Mouse (Mus musculus): ENCODE measurements around the gene Tbc1d10a. TPM values are rescaled to one million over a fixed set of nuclear protein-coding genes. Genes with fewer than 3 reads are reported as not detected.

The Tbc1d10a gene
- polyA plus RNA-seq, 1 experiment from 2014 or later: 22.4 TPM

DNA sequence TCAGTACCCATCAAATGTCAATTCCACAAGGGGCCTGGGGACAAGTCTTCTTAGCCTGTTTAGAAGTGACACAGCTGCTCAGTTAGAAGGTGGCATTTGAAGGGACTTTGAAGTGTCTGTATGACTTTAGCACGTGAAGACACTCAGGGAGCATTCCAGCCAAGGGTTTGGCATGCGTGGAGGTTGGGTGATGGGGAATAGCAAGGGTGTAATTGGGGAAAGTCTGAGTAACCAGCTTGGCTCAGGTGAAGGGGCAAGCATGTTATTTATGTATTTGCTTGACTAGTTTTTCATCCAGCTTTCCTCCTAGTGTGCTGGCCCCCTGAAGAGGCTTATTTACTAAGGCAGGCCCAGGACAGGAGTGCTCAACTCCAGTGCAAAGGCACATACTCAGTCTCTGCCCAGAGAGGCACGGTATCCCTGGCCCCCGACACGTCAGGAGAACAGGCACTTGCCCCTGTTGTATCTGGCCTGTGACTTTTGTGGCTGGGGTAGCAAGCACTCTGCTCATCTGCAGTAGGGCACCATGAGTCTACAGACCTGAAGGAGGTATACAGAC lies 18.6 kb downstream of the Tbc1d10a start:
- ATAC-seq (replicated peaks; ENCODE audit: low FRiP score) (no peak), DNase-seq (ENCODE audit: low spot score) (no peak)
- no peaks in the 10 kb centered on the region for H3K27me3 ChIP-seq (ENCODE audit: control insufficient read depth, insufficient read depth, low read length)
- no peaks in the 10 kb centered on the region for H3K36me3 ChIP-seq (ENCODE audit: control insufficient read depth, insufficient read depth, low read length)
- no peak overlapping the region for H3K27ac ChIP-seq (ENCODE audit: low read depth, low read length)
- H3K4me2 ChIP-seq (ENCODE audit: low read depth, low read length, severe bottlenecking): no peak overlapping the region
- H3K4me1 ChIP-seq (replicated peaks; ENCODE audit: control insufficient read depth, insufficient read depth, low read length): no peaks in the 10 kb centered on the region
- no peak overlapping the region for H3K9ac ChIP-seq (ENCODE audit: low read length)
- no peaks in the 10 kb centered on the region for H3K9me3 ChIP-seq (ENCODE audit: control insufficient read depth, low read length)
- WGBS: 86% methylated on average over 5 of the region's 5 CpGs
- H3K4me3 ChIP-seq (ENCODE audit: low read depth, low read length): no peak overlapping the region

DNA sequence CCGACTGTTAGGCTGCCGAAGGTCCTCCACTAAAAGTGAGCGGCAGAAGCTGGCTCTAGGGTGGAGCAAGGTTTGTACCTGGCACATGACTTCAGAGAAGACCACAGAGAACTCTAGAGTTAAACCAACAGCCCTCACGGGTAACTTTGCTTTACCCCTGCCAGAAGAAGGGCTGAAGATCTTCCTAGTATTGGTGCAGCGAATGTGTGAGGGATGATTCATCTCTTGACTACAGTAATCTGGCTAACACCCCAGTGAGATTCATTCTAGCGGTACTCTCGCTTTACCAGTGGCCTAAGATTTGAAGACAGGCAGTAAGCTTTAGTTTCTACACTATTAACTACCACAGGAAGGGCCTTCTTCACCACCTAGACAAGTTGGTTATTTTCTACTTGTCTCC lies 19.4 kb downstream of the Tbc1d10a start:
- Histone ChIP-seq H3K9me3 (ENCODE audit: control insufficient read depth, low read length) (no peaks in the 10 kb centered on the region), H3K4me1 (replicated peaks; ENCODE audit: control insufficient read depth, insufficient read depth, low read length) (no peaks in the 10 kb centered on the region), H3K36me3 (ENCODE audit: control insufficient read depth, insufficient read depth, low read length) (no peaks in the 10 kb centered on the region), H3K27me3 (ENCODE audit: control insufficient read depth, insufficient read depth, low read length) (no peaks in the 10 kb centered on the region), H3K9ac (ENCODE audit: low read length) (no peak overlapping the region), H3K4me3 (ENCODE audit: low read depth, low read length) (no peak overlapping the region), H3K27ac (ENCODE audit: low read depth, low read length) (no peak overlapping the region), H3K4me2 (ENCODE audit: low read depth, low read length, severe bottlenecking) (no peak overlapping the region)
- ATAC-seq (replicated peaks; ENCODE audit: low FRiP score) (no peak), DNase-seq (ENCODE audit: low spot score) (no peak)
- 93% methylated on average over 7 of the region's 7 CpGs for WGBS

DNA sequence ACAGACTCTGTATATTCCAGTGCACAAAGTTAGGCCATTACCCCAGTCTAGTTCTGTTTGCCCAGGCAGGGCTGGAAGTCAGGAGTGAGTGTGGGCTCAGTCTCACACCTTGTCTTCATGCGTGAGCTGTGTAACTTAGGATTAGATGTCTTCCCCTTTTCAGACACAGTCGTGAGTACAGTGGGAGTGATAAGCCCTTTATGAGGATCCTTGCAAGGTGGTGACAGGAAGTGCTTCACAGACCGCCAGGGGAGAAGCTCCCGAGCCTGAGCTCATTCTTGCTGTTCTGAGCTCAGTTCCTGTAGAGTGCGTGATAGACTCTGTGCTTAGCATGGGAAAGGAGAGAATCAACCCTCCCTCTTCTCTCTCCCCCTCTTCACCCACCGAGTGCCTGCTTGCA lies 20.0 kb downstream of the Tbc1d10a start:
- H3K27me3 ChIP-seq (ENCODE audit: control insufficient read depth, insufficient read depth, low read length): no peaks in the 10 kb centered on the region
- no peak overlapping the region for H3K9ac ChIP-seq (ENCODE audit: low read length)
- H3K27ac ChIP-seq (ENCODE audit: low read depth, low read length): no peak overlapping the region
- 89% methylated on average over 6 of the region's 6 CpGs for WGBS
- no peaks in the 10 kb centered on the region for H3K4me1 ChIP-seq (replicated peaks; ENCODE audit: control insufficient read depth, insufficient read depth, low read length)
- DNase-seq (ENCODE audit: low spot score) (no peak), ATAC-seq (replicated peaks; ENCODE audit: low FRiP score) (no peak)
- H3K36me3 ChIP-seq (ENCODE audit: control insufficient read depth, insufficient read depth, low read length): no peaks in the 10 kb centered on the region
- H3K4me2 ChIP-seq (ENCODE audit: low read depth, low read length, severe bottlenecking): no peak overlapping the region
- H3K9me3 ChIP-seq (ENCODE audit: control insufficient read depth, low read length): no peaks in the 10 kb centered on the region
- no peak overlapping the region for H3K4me3 ChIP-seq (ENCODE audit: low read depth, low read length)

DNA sequence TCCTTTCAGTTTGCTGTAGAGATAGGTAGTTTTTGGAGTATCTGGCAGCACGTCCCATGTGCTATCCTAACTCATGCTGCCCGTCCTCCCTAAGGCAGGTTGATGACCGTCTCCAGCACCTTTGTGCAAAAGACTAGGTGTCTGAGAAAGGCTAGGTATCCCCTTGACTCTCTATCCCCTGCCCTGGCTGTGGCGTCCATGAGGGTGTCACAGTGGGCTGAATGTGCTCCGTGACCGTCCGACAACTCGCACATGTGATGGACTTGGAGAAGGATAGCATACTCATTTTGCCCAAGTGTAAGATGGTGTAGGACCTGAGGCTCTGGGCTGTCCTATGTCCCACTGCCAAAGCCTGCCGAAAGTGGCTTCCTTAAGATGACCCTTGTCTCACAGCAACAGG lies 21.1 kb downstream of the Tbc1d10a start:
- Histone ChIP-seq H3K4me1 (replicated peaks; ENCODE audit: control insufficient read depth, insufficient read depth, low read length) (no peaks in the 10 kb centered on the region), H3K9ac (ENCODE audit: low read length) (no peak overlapping the region), H3K4me3 (ENCODE audit: low read depth, low read length) (no peak overlapping the region), H3K27ac (ENCODE audit: low read depth, low read length) (no peak overlapping the region), H3K4me2 (ENCODE audit: low read depth, low read length, severe bottlenecking) (no peak overlapping the region), H3K9me3 (ENCODE audit: control insufficient read depth, low read length) (no peaks in the 10 kb centered on the region), H3K27me3 (ENCODE audit: control insufficient read depth, insufficient read depth, low read length) (no peaks in the 10 kb centered on the region), H3K36me3 (ENCODE audit: control insufficient read depth, insufficient read depth, low read length) (no peaks in the 10 kb centered on the region)
- DNase-seq (ENCODE audit: low spot score) (no peak), ATAC-seq (replicated peaks; ENCODE audit: low FRiP score) (no peak)
- WGBS: 93% methylated on average over 9 of the region's 9 CpGs

DNA sequence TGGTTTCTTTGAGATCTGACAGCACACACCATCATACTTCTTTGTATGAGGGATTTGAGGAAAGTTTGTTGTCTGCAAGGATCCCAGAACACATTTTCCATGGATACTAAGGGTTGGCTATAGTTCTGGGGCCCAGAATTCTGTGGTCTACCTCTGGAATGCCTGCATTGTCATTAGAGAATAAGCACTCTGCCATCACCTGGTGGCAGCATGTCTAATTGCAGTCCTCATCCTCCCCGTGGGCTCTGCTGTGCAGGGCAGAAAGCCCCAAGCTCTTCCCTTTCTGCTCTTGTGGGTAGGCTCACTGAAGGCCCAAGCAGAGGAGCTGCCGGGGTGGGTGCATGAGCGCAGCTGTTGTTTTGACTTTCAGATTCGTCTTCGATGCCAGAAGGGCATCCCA lies 23.0 kb downstream of the Tbc1d10a start:
- Histone ChIP-seq H3K4me2 (ENCODE audit: low read depth, low read length, severe bottlenecking) (no peak overlapping the region), H3K4me1 (replicated peaks; ENCODE audit: control insufficient read depth, insufficient read depth, low read length) (no peaks in the 10 kb centered on the region), H3K9me3 (ENCODE audit: control insufficient read depth, low read length) (no peaks in the 10 kb centered on the region), H3K36me3 (ENCODE audit: control insufficient read depth, insufficient read depth, low read length) (no peaks in the 10 kb centered on the region; the same call in 1 of the 2 replicates), H3K27ac (ENCODE audit: low read depth, low read length) (no peak overlapping the region), H3K9ac (ENCODE audit: low read length) (no peak overlapping the region), H3K27me3 (ENCODE audit: control insufficient read depth, insufficient read depth, low read length) (no peaks in the 10 kb centered on the region), H3K4me3 (ENCODE audit: low read depth, low read length) (no peak overlapping the region)
- whole genome bisulfite sequencing: 74% methylated on average over 5 of the region's 5 CpGs
- ATAC-seq (replicated peaks; ENCODE audit: low FRiP score) (no peak), DNase-seq (ENCODE audit: low spot score) (no peak)

DNA sequence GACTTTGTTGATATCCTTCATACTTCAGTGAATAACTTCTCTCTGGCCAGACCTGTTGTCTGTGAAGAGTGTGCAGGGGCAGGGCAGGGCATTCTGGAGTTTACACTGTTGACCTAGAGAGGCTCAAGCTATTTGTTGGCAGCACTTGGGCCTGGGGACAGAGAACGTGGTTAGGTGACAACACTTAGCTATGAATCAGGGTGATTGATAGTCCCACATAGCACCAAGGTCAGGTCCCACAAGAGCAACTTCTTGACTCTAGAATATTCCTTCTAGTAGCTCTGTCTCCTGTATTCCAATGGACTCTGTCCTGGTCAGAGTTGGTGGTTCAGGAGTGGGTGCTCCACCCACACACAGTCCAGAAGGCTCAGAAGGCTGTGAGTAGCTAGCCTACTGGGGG lies 24.2 kb downstream of the Tbc1d10a start:
- ATAC-seq (replicated peaks; ENCODE audit: low FRiP score) (no peak), DNase-seq (ENCODE audit: low spot score) (no peak)
- no peak overlapping the region for H3K9ac ChIP-seq (ENCODE audit: low read length)
- H3K4me1 ChIP-seq (replicated peaks; ENCODE audit: control insufficient read depth, insufficient read depth, low read length): no peaks in the 10 kb centered on the region
- H3K36me3 ChIP-seq (ENCODE audit: control insufficient read depth, insufficient read depth, low read length): no peaks in the 10 kb centered on the region; the same call in 1 of the 2 replicates
- WGBS: 93% methylated on average over 1 of the region's 1 CpGs
- H3K27me3 ChIP-seq (ENCODE audit: control insufficient read depth, insufficient read depth, low read length): no peaks in the 10 kb centered on the region
- no peak overlapping the region for H3K4me3 ChIP-seq (ENCODE audit: low read depth, low read length)
- no peaks in the 10 kb centered on the region for H3K9me3 ChIP-seq (ENCODE audit: control insufficient read depth, low read length)
- H3K27ac ChIP-seq (ENCODE audit: low read depth, low read length): no peak overlapping the region
- no peak overlapping the region for H3K4me2 ChIP-seq (ENCODE audit: low read depth, low read length, severe bottlenecking)

DNA sequence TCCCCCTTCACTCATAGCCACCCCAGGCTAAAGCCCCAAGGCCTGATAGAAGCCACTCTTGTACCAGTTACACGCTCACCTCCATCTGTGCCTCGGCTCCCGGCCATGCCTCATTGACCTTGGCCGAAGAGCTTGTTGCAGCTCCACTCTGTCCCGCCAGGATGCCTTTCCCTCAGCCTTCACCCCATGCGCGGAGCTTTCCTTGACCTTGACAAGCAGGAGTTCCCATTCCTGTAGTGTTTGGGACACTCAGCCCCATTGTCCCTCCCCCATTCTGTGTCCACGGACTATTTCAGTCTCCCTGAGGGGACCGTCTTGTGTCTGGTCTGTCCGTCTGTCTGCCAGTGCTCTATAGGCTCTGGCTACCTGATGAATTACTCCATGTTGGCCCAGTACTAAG lies 26.5 kb downstream of the Tbc1d10a start:
- Histone ChIP-seq H3K9me3 (ENCODE audit: control insufficient read depth, low read length) (no peaks in the 10 kb centered on the region), H3K27ac (ENCODE audit: low read depth, low read length) (no peak overlapping the region), H3K27me3 (ENCODE audit: control insufficient read depth, insufficient read depth, low read length) (no peaks in the 10 kb centered on the region), H3K36me3 (ENCODE audit: control insufficient read depth, insufficient read depth, low read length) (no peaks in the 10 kb centered on the region; the same call in 1 of the 2 replicates), H3K4me3 (ENCODE audit: low read depth, low read length) (no peak overlapping the region), H3K9ac (ENCODE audit: low read length) (no peak overlapping the region), H3K4me1 (replicated peaks; ENCODE audit: control insufficient read depth, insufficient read depth, low read length) (no peaks in the 10 kb centered on the region), H3K4me2 (ENCODE audit: low read depth, low read length, severe bottlenecking) (no peak overlapping the region)
- WGBS: 95% methylated on average over 10 of the region's 10 CpGs
- DNase-seq (ENCODE audit: low spot score) (no peak), ATAC-seq (replicated peaks; ENCODE audit: low FRiP score) (no peak)

DNA sequence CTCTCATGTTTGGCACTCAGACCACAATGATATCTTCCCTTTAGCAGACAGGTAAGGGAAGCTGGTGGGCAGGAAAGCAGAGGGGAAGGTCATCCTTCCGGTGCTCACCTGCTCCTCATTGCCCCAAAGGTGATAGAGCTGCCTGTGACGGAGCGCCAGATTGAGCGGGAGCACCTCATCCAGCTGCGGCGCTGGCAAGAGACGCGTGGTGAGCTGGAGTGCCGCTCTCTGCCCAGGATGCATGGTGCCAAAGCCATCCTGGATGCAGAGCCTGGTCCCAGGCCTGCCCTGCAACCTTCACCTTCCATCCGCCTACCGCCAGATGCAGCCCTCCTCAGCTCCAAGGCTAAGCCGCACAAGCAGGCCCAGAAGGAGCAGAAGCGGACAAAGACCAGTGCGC lies 28.0 kb downstream of the Tbc1d10a start:
- no peak overlapping the region for H3K4me2 ChIP-seq (ENCODE audit: low read depth, low read length, severe bottlenecking)
- H3K4me3 ChIP-seq (ENCODE audit: low read depth, low read length): no peak overlapping the region
- peaks cover 11% of the 10 kb centered on the region for H3K27me3 ChIP-seq (ENCODE audit: control insufficient read depth, insufficient read depth, low read length)
- H3K4me1 ChIP-seq (replicated peaks; ENCODE audit: control insufficient read depth, insufficient read depth, low read length): peaks cover 6% of the 10 kb centered on the region; the same call in 1 of the 2 replicates
- no peak overlapping the region for H3K27ac ChIP-seq (ENCODE audit: low read depth, low read length)
- no peak for ATAC-seq (replicated peaks; ENCODE audit: low FRiP score)
- H3K36me3 ChIP-seq (ENCODE audit: control insufficient read depth, insufficient read depth, low read length): no peaks in the 10 kb centered on the region; the same call in 1 of the 2 replicates
- no peak for DNase-seq (ENCODE audit: low spot score)
- H3K9ac ChIP-seq (ENCODE audit: low read length): no peak overlapping the region
- WGBS: 95% methylated on average over 14 of the region's 14 CpGs
- H3K9me3 ChIP-seq (ENCODE audit: control insufficient read depth, low read length): no peaks in the 10 kb centered on the region

DNA sequence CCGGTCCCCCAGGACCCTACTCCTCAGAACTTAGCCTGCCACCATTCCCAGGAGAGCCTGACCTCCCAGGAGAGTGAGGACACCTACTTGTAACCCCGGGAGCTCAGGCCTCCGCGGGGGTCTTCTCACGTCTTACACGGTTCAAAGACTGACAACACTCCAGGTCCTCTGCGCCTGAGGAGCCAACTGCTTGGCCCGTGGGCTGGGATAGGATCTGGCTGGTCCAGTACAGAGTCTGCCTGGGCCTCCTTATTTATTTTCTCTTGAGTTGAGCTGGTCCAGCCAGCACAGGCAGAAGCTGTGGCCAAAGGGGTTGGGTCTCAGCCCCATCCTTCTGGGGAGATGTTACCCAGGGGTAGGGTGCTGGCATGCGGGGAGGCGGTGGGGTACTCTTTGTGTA lies 28.5 kb downstream of the Tbc1d10a start:
- Histone ChIP-seq H3K4me1 (replicated peaks; ENCODE audit: control insufficient read depth, insufficient read depth, low read length) (peaks cover 6% of the 10 kb centered on the region; the same call in 1 of the 2 replicates), H3K9ac (ENCODE audit: low read length) (no peak overlapping the region), H3K4me3 (ENCODE audit: low read depth, low read length) (no peak overlapping the region), H3K9me3 (ENCODE audit: control insufficient read depth, low read length) (no peaks in the 10 kb centered on the region), H3K27ac (ENCODE audit: low read depth, low read length) (no peak overlapping the region), H3K36me3 (ENCODE audit: control insufficient read depth, insufficient read depth, low read length) (no peaks in the 10 kb centered on the region; the same call in 1 of the 2 replicates), H3K4me2 (ENCODE audit: low read depth, low read length, severe bottlenecking) (no peak overlapping the region), H3K27me3 (ENCODE audit: control insufficient read depth, insufficient read depth, low read length) (peaks cover 11% of the 10 kb centered on the region)
- no peak for DNase-seq (ENCODE audit: low spot score)
- 90% methylated on average over 10 of the region's 10 CpGs for WGBS
- no peak for ATAC-seq (replicated peaks; ENCODE audit: low FRiP score)

Measured in forebrain, embryonic 11.5 days (tissue).